Mouse (Mus musculus): ENCODE results near the gene Elp5. TPM values are rescaled to one million over a fixed set of nuclear protein-coding genes. Genes with fewer than 3 reads are reported as not detected.
"Not testable (repeated sequence)": the region's sequence is repeated elsewhere in the genome, so short reads cannot be mapped to it uniquely, and the experiment has no call there.

Gene Elp5
- total RNA-seq, 2 experiments from 2014 or later: 112 to 116 TPM

DNA sequence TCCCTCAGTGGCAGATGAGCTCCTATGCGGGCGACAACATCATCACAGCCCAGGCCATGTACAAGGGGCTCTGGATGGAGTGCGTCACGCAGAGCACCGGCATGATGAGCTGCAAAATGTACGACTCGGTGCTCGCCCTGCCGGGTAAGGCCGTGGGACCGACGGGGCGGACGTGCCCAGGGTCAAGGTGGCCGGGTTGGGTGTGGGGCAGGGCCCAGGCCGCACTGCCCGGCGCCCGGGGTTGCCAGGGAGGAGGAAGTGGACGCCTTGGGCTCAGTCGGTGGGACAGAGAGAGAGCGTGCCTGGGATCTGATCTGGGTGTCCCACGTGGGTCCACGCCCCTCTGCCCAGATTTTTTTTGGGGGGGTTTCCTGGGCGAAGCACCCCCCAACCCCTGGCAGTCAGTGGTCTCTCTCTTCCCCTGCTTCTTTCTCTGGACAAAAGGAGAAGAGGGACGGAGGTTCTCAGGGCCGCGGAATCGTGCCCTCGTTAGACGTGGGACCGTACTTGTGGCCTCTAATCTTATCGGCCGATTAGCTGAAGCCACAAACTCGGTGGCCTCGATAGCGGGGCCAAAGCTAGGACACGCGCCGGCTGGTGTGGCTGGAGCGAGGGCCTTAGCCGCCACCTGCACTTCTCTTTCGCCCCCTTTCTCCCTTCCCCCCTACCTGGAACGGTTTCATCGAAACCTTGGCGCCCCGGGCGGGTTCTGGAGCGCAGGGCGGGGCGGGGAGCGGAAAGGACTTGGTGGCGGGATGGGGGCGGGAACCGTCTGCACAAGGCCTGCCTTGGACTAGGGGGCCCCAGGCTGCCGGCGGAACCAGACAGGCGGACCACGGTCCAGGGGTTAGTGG lies 16.1 kb downstream of the Elp5 start:
- DNase-seq: no peak
- intact Hi-C loops (cut with DNase I): no loop called here

DNA sequence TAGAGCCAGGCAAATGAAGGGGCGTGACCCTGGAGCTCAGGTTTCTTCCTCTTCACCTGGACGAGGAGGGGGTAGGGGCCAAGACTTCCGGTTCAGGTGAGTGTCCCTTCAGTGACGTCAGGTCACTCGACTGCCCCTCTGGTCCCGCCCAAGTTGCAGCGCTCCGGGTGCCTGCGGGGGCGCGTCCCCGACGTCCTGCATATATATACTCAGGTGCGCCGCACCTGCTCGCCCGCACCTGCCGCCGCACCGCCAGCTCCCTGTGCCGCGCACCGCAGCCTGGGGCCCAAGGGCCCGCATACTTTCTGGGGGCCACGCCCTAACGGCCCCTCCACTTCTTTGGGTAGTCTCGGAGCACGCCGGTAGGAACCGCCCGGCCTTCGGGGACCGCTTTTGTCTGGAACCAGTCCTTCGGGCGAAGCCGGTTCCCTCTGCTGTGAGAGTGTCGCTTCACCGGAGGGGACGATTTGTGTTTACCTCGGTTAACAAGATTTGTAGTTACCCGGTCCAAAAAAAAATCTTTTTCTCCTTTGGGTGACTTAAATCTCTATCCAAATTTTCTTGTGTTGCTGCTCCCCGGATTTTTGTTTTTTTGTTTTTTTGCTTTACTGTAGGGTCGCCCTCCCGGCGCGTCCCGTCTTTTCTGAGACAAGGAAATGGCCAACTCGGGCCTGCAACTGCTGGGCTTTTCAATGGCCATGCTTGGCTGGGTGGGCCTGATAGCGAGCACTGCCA lies 16.9 kb downstream of the Elp5 start:
- intact Hi-C loops (cut with DNase I): no loop called here
- no peak for DNase-seq

- DNase-seq: no peak
- intact Hi-C loops (cut with DNase I): no loop called here
These were observed 17.6 kb downstream of the Elp5 start, which contains the start of gene Cldn7 for GRCm38 (mm10) chr11:69964650-69965270. TSS of gene Cldn7 (plus strand) at chr11:69964779.

GRCm38 (mm10) chr11:69961841-69962240 lies 20.5 kb downstream of the Elp5 start:
- no peak for DNase-seq
- intact Hi-C loops (cut with DNase I): no loop called here

DNA sequence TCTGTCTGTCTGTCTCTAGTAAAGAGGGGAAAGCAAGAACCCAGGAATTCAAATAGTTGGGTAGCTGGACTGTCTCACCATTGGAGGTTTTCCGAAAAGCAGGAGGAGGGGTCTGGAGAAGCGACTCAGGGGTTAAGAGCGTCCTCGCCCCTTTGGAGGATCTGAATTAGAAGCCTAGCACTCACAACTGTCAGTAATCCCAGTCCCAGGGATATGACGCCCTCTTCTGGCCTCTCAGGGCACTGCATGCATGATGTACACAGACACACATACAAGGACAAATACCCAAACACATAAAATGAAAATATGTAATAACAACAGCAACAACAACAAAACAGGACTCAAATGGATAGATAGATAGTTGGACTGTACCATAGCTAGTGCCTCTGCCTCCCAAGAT lies 21.7 kb downstream of the Elp5 start:
- intact Hi-C loops (cut with DNase I): no loop called here
- DNase-seq: peak; percentile 33

GRCm38 (mm10) chr11:69956218-69956617 lies 26.1 kb downstream of the Elp5 start:
- intact Hi-C loops (cut with DNase I): no loop called here

DNA sequence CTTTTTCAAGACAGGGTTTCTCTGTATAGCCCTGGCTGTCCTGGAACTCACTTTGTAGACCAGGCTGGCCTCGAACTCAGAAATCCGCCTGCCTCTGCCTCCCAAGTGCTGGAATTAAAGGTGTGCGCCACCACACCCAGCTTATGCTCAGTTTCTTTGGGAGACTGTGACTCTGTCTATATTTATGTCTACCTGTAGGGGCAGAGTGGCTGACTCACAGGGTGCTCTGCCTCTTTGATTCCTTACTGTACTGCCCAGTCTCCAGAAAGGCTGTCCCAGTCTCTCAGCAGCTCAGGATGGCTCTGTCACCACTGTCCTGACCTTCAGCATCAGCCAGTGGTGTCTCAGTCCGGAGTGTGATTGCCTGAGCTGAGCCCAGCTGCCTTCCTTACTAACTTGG lies 26.7 kb downstream of the Elp5 start:
- intact Hi-C loops (cut with DNase I): not testable (repeated sequence)

More at GRCm38 (mm10) chr11:69956218-69956617, 26.1 kb downstream of the Elp5 start:
- DNase-seq: no peak

GRCm38 (mm10) chr11:69953267-69953915 lies 28.9 kb downstream of the Elp5 start:
- intact Hi-C loops (cut with DNase I): no loop called here
- no peak for DNase-seq

More for the DNA sequence above, 26.7 kb downstream of the Elp5 start:
- DNase-seq: not testable (repeated sequence)

GRCm38 (mm10) chr11:69952274-69952673 lies 30.0 kb downstream of the Elp5 start:
- no peak for DNase-seq
- intact Hi-C loops (cut with DNase I): no loop called here

- intact Hi-C loops (cut with DNase I): no loop called here
- no peak for DNase-seq
These were observed 31.4 kb downstream of the Elp5 start for GRCm38 (mm10) chr11:69950807-69951459.

DNA sequence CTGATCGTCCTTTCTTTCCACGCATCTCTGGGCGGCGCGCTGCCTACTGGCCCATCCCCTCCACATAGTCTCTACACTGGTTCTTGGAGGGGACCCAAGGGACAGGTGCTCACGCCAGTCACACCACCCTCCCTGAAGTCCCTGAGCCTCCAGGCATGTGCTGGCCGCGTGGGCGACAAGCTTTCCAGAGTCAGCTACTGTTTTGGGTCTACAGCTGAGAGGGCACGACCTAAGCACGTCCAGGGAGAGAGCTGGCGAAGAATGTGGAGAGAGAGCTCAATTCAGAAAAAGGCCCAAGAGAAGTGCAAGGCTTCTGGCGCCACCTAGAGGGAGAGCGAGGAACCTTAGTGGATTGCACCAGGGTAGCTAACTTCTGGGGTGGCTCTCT lies 33.6 kb downstream of the Elp5 start:
- peak; percentile 88 for DNase-seq

GRCm38 (mm10) chr11:69948066-69948762 lies 34.1 kb downstream of the Elp5 start, which contains the start of gene Slc2a4:
TSS of gene Slc2a4 (minus strand) at chr11:69948188.
- intact Hi-C loops (cut with DNase I): no loop called here
- peak; percentile 97 for DNase-seq

More for the DNA sequence above, 33.6 kb downstream of the Elp5 start:
- intact Hi-C loops (cut with DNase I): no loop called here

DNA sequence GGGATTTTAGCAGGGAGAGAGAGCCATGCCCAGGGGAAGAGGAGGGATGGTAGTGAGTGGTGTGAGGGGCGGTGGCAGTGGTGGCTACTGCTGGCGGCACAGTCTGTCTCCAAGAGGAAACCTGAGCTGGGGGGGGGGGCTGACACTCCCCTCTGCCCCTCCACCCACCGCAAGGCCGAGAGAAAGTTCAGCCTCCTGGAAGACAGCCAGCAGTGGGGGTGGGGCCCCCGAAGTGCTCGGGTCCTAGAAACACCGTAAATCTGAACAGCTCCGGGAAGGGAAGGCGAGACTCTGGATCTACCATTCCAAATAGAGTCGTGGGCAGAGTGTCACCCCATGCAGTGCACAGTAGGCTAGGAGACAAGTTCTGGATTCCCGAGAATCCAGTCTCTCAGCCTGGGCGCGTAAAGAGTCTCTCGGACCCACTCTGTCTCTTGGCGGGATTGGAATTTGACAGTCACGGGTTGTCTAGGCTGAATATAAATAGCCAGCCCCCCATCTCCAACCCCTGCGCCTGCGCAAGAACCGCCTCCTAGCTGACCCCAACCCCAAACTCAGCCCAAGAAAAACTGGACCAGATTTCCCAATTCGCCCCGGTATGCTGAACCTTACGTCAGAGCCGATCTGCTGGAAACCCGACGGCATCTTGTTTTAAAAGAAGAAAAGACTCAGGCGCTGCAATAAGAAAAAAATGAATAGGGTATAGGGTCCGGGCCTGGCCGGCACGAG lies 34.8 kb downstream of the Elp5 start:
- peak; percentile 54 for DNase-seq
- intact Hi-C loops (cut with DNase I): no loop called here

DNA sequence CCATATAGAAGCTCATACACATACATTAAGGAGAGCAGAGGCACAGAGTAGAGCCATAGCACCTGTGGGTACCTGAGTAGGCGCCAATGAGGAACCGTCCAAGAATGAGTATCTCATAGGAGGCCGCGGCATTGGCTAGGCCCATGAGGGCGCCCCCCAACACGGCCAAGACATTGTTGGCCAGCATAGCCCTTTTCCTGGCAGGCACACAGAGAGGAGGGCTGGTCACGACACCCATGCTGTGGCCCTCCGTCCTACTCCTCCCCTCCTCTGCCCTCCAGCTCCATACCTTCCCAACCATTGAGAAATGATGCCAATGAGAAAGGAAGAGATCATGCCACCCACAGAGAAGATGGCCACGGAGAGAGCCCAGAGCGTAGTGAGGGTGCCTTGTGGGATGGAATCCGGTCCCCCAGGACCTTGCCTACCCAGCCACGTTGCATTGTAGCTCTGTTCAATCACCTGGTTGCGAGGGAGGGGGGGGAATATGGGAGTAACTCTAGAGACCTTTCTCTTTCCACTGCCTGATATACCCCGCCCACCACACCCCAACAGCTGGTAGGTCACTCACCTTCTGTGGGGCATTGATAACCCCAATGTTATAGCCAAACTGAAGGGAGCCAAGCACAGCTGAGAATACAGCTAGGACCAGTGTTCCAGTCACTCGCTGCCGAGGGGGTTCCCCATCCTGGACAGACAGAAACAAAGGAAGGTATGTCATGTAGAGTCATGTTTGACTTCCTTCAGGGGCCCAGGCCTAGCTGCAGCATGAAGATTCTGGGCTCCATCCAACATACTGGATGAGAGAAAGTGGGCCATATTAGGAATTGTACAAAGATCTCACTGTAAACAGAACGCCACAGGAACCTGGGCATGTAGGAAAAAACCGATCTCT lies 36.1 kb downstream of the Elp5 start:
- DNase-seq: no peak
- intact Hi-C loops (cut with DNase I): no loop called here

GRCm38 (mm10) chr11:69945216-69945615 lies 37.1 kb downstream of the Elp5 start:
- DNase-seq: no peak
- intact Hi-C loops (cut with DNase I): no loop called here

- peak; percentile 87 for DNase-seq
- intact Hi-C loops (cut with DNase I): no loop called here
These were observed 41.4 kb downstream of the Elp5 start for GRCm38 (mm10) chr11:69940962-69941361.

DNA sequence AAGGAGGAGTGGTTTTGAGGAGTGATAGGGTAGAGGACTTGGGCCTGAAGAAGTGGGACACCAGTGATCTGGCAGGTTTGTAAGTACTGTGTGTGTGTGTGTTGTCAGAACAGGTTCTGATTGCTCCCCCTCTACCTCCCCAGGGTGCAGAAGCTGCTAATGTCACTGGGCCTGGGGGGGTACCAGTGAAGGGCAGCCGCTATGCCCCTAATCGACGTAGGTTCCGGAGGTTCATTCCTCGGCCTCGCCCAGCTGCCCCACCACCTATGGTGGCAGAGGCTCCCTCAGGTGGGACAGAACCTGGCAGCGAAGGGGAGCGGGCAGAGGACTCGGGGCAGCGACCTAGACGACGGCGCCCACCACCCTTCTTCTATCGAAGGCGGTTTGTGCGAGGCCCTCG lies 42.6 kb downstream of the Elp5 start:
- intact Hi-C loops (cut with DNase I): loop anchor here (10.0 kb wide), 1 partner anchor 45 kb away; the partner anchor contains the start of genes Ctdnep1 and Elp5
- no peak for DNase-seq

GRCm38 (mm10) chr11:69939181-69939580 lies 43.1 kb downstream of the Elp5 start:
- intact Hi-C loops (cut with DNase I): loop anchor here (10.0 kb wide), 1 partner anchor 46 kb away; the partner anchor contains the start of genes Ctdnep1 and Elp5
- no peak for DNase-seq
